Mouse (Mus musculus) CH12.LX (cell line): ENCODE measurements at regions not wholly inside any gene's neighbourhood (a gene's known extent, or its start where the extent isn't known, plus 50 kb on each side); places are given as distances from the start of the nearest gene placed in this dataset.

Experiments used
- DNase-seq: peaks from one replicate; pipeline ENCODE4 v3.0.0-alpha.2; 2013; ENCODE audit errors: extremely low read depth
- H3K27ac ChIP-seq: 2 replicates; pipeline ENCODE4 v1.5.1; 2012; ENCODE audit warnings: low read depth, mild to moderate bottlenecking, control low read depth, moderate library complexity; ENCODE audit not compliant: insufficient read depth
- H3K27me3 ChIP-seq: replicated peaks from 2 replicates; pipeline ENCODE3; 2012; ENCODE audit warnings: inconsistent platforms
- H3K36me3 ChIP-seq, 2 experiments: replicated peaks in 1 of 2; 2 replicates each; pipeline versions ENCODE3 to v1.6.1; 2012; ENCODE audit warnings: inconsistent platforms in 1 of 2, low read length in 1 of 2, mild to moderate bottlenecking in 1 of 2, mixed read lengths in 1 of 2, moderate library complexity in 1 of 2; ENCODE audit not compliant: control insufficient read depth in 1 of 2, insufficient read depth in 1 of 2
- H3K4me1 ChIP-seq, 2 experiments: 2 replicates each; pipeline ENCODE4 v1.6.1; 2012; ENCODE audit warnings: inconsistent platforms in 1 of 2, moderate library complexity in 1 of 2; ENCODE audit not compliant: insufficient read depth in 2 of 2, control insufficient read depth in 1 of 2
- H3K4me2 ChIP-seq: 2 replicates; pipeline ENCODE4 v1.6.1; 2012; ENCODE audit warnings: low read depth, mild to moderate bottlenecking, control low read depth; ENCODE audit not compliant: poor library complexity, insufficient read depth, severe bottlenecking
- H3K4me3 ChIP-seq, 3 experiments: fragments of 150-350 bp in 1 of 3; sonication (generic) in 1 of 3; replicated peaks in 1 of 3; 2 replicates each; pipeline versions ENCODE3 to v1.5.1; 2011 to 2012; ENCODE audit warnings: low read depth in 2 of 3, low read length in 2 of 3, mild to moderate bottlenecking in 2 of 3, moderate library complexity in 2 of 3, control low read depth in 1 of 3, improper control_type of control experiment in 1 of 3, inconsistent platforms in 1 of 3, mixed read lengths in 1 of 3; ENCODE audit not compliant: poor library complexity in 1 of 3
- H3K79me2 ChIP-seq: replicated peaks from 2 replicates; pipeline ENCODE4 v1.6.1; 2012; ENCODE audit warnings: mild to moderate bottlenecking, moderate library complexity; ENCODE audit not compliant: control insufficient read depth, poor library complexity, insufficient read depth, severe bottlenecking; ENCODE audit errors: extremely low read depth
- H3K9ac ChIP-seq: 2 replicates; pipeline ENCODE4 v1.6.1; 2012; ENCODE audit warnings: low read depth, mild to moderate bottlenecking, control low read depth, moderate library complexity; ENCODE audit not compliant: insufficient read depth
- H3K9me3 ChIP-seq: replicated peaks from 2 replicates; pipeline ENCODE3; 2012; ENCODE audit warnings: low read length, inconsistent platforms, mixed read lengths
- BHLHE40 ChIP-seq: IDR thresholded peaks from 2 replicates; pipeline ENCODE4 v1.6.1; 2011; ENCODE audit warnings: mild to moderate bottlenecking, low read depth, low read length, improper control_type of control experiment
- CHD1 ChIP-seq: IDR thresholded peaks from 2 replicates; pipeline ENCODE4 v1.6.1; 2012; ENCODE audit warnings: low read depth, low read length, improper control_type of control experiment, inconsistent platforms
- E2F4 ChIP-seq: IDR thresholded peaks from 2 replicates; pipeline ENCODE4 v1.6.1; 2011; ENCODE audit warnings: low read depth, low read length, improper control_type of control experiment; ENCODE audit not compliant: insufficient replicate concordance
- ELF1 ChIP-seq: IDR thresholded peaks from 2 replicates; pipeline ENCODE4 v1.6.1; 2014; ENCODE audit warnings: low read depth, mild to moderate bottlenecking, inconsistent platforms, low read length, improper control_type of control experiment
- EP300 ChIP-seq: IDR thresholded peaks from 2 replicates; pipeline ENCODE4 v1.6.1; 2011; ENCODE audit warnings: low read length, improper control_type of control experiment
- ETS1 ChIP-seq: conservative IDR thresholded peaks from 2 replicates; pipeline ENCODE4 v1.6.1; 2012; ENCODE audit warnings: low read depth, mild to moderate bottlenecking, inconsistent platforms, low read length, improper control_type of control experiment, moderate library complexity
- HCFC1 ChIP-seq: IDR thresholded peaks from 2 replicates; pipeline ENCODE4 v1.6.1; 2012; ENCODE audit warnings: low read depth, mild to moderate bottlenecking, inconsistent platforms, low read length, improper control_type of control experiment
- IRF4 ChIP-seq: IDR thresholded peaks from 2 replicates; pipeline ENCODE4 v1.6.1; 2014; ENCODE audit warnings: low read depth, mild to moderate bottlenecking, inconsistent platforms, low read length, improper control_type of control experiment
- KAT2A ChIP-seq: IDR thresholded peaks from 2 replicates; pipeline ENCODE4 v1.6.1; 2012; ENCODE audit warnings: low read length, improper control_type of control experiment, inconsistent platforms; ENCODE audit not compliant: insufficient replicate concordance
- MAFK ChIP-seq: IDR thresholded peaks from 2 replicates; pipeline ENCODE4 v1.6.1; 2011; ENCODE audit warnings: low read length, improper control_type of control experiment; ENCODE audit not compliant: insufficient replicate concordance
- MAX ChIP-seq: IDR thresholded peaks from 2 replicates; pipeline ENCODE4 v1.6.1; 2011; ENCODE audit warnings: low read length, improper control_type of control experiment
- MAZ ChIP-seq: IDR thresholded peaks from 2 replicates; pipeline ENCODE4 v1.6.1; 2012; ENCODE audit warnings: low read depth, mild to moderate bottlenecking, inconsistent platforms, low read length, improper control_type of control experiment, moderate library complexity
- MEF2A ChIP-seq: IDR thresholded peaks from 2 replicates; pipeline ENCODE4 v1.6.1; 2014; ENCODE audit warnings: low read depth, mild to moderate bottlenecking, inconsistent platforms, low read length, improper control_type of control experiment, borderline replicate concordance
- MXI1 ChIP-seq: IDR thresholded peaks from 2 replicates; pipeline ENCODE4 v1.6.1; 2011; ENCODE audit warnings: mild to moderate bottlenecking, low read depth, low read length, improper control_type of control experiment
- NELFE ChIP-seq: IDR thresholded peaks from 2 replicates; pipeline ENCODE4 v1.6.1; 2011; ENCODE audit warnings: low read depth, low read length, improper control_type of control experiment
- NRF1 ChIP-seq: IDR thresholded peaks from 2 replicates; pipeline ENCODE4 v1.6.1; 2014; ENCODE audit warnings: low read depth, mild to moderate bottlenecking, inconsistent platforms, low read length, improper control_type of control experiment, moderate library complexity
- POLR2A ChIP-seq: IDR thresholded peaks from 2 replicates; pipeline ENCODE4 v1.6.1; 2011; ENCODE audit warnings: low read depth, mild to moderate bottlenecking, improper control_type of control experiment, low read length
- RAD21 ChIP-seq: IDR thresholded peaks from 2 replicates; pipeline ENCODE4 v1.6.1; 2011; ENCODE audit warnings: low read depth, mild to moderate bottlenecking, low read length, improper control_type of control experiment, moderate library complexity
- RCOR1 ChIP-seq: conservative IDR thresholded peaks from 2 replicates; pipeline ENCODE4 v1.6.1; 2012; ENCODE audit warnings: low read depth, mild to moderate bottlenecking, inconsistent platforms, low read length, improper control_type of control experiment
- SIN3A ChIP-seq: IDR thresholded peaks from 2 replicates; pipeline ENCODE4 v1.6.1; 2012; ENCODE audit warnings: low read length, improper control_type of control experiment, inconsistent platforms
- SMC3 ChIP-seq: IDR thresholded peaks from 2 replicates; pipeline ENCODE4 v1.6.1; 2011; ENCODE audit warnings: low read depth, low read length, improper control_type of control experiment
- TBP ChIP-seq: conservative IDR thresholded peaks from 2 replicates; pipeline ENCODE4 v1.6.1; 2011; ENCODE audit warnings: low read depth, low read length, improper control_type of control experiment
- USF1 ChIP-seq: IDR thresholded peaks from 2 replicates; pipeline ENCODE4 v1.6.1; 2014; ENCODE audit warnings: low read depth, mild to moderate bottlenecking, inconsistent platforms, low read length, improper control_type of control experiment
- USF2 ChIP-seq: conservative IDR thresholded peaks from 2 replicates; pipeline ENCODE4 v1.6.1; 2011; ENCODE audit warnings: low read depth, low read length, improper control_type of control experiment
- ZC3H11A ChIP-seq: IDR thresholded peaks from 2 replicates; pipeline ENCODE4 v1.6.1; 2012; ENCODE audit warnings: low read depth, mild to moderate bottlenecking, inconsistent platforms, low read length, improper control_type of control experiment
- dilution Hi-C: fragments of 300-500 bp; cut with MboI; formaldehyde crosslinking; loops from 2 replicates; pipeline ENCODE4 v1.14.3; 2020; ENCODE audit warnings: low sequenced_read_pairs; ENCODE audit not compliant: extremely low pct_unique_long_range_greater_than_20kb, extremely low pct_ligation_motif_present
- in situ Hi-C: fragments of 300-500 bp; cut with MboI; formaldehyde crosslinking; loops from 3 replicates; pipeline ENCODE4 v1.14.3; 2019; ENCODE audit warnings: low sequenced_read_pairs, low pct_ligation_motif_present, low pct_unique_long_range_greater_than_20kb, mixed read lengths

DNA sequence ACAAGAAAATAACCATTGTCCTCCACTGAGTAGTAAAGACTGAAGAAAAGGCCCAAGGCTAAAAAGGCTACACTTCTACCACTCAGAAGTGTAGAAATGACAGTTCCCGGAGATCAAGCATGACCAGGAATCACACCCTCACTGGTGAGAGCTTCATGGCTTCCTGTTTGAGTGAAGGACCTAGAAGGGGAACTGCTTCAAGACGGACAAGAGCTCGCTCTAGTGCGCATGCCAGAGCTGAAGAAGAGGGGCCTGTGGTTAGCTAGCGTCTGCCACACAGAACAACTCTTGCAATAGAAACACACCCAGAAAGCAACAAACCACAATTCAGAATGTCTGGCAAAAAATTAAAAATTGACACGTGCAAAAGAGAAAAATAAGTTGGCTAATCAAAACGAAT is 530.0 kb upstream of the Map3k7 start:
- H3K27ac ChIP-seq, result no peak overlapping the region
- H3K4me2 ChIP-seq, result no peak overlapping the region
- in situ Hi-C loops (no loop called here), dilution Hi-C loops (no loop called here)
- TF ChIP-seq KAT2A, result no peak
- no peak for TF ChIP-seq ELF1
- no peak for TF ChIP-seq MXI1
- TF ChIP-seq BHLHE40, result no peak
- no peak overlapping the region for H3K4me3 ChIP-seq
- H3K9me3 ChIP-seq, result peaks cover 17% of the 10 kb centered on the region
- H3K27me3 ChIP-seq, result no peaks in the 10 kb centered on the region
- DNase-seq, result no peak
- H3K79me2 ChIP-seq, result no peaks in the 10 kb centered on the region
- no peaks in the 10 kb centered on the region for H3K36me3 ChIP-seq
- H3K4me1 ChIP-seq, result no peaks in the 10 kb centered on the region
- H3K9ac ChIP-seq, result no peak overlapping the region

DNA sequence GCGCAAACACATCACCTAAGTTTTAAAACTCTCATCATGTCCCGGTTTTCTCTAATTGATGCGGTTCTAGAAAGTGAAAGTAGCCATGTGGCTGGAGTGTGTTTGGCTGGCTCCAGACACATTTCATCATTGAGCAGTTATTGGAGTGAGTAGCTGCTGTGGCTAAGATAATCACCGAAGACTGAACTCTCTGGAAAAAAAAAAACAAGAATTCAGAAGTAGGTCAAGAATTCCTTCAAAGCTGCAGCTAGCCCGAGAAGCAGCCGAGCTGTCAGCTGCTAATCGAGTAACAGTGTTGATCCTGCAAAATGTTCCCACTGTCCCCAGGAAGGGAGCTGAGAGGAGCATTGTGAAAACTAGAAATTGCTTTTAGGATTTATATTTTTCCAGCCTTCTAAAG is 509.0 kb upstream of the Map3k7 start:
- Histone ChIP-seq H3K9ac (no peak overlapping the region), H3K4me1 (no peaks in the 10 kb centered on the region), H3K36me3 (no peaks in the 10 kb centered on the region)
- no peak for TF ChIP-seq RCOR1
- no peak for TF ChIP-seq NELFE
- TF ChIP-seq HCFC1, result no peak
- no peak for TF ChIP-seq E2F4
- TF ChIP-seq CHD1, result no peak
- TF ChIP-seq MAFK, result no peak
- TF ChIP-seq MEF2A, result no peak
- no peak for TF ChIP-seq ETS1
- TF ChIP-seq USF2, result no peak
- no peak for TF ChIP-seq BHLHE40
- no peak for TF ChIP-seq MAX
- no peak for TF ChIP-seq EP300
- TF ChIP-seq, all 38 proteins: peak for 0
- DNase-seq, result no peak
- H3K79me2 ChIP-seq, result no peaks in the 10 kb centered on the region
- H3K27me3 ChIP-seq, result no peaks in the 10 kb centered on the region
- no peak overlapping the region for H3K4me2 ChIP-seq
- peaks cover 18% of the 10 kb centered on the region for H3K9me3 ChIP-seq
- no peak overlapping the region for H3K4me3 ChIP-seq
- in situ Hi-C loops (no loop called here), dilution Hi-C loops (no loop called here)
- H3K27ac ChIP-seq, result no peak overlapping the region

GRCm38 (mm10) chr4:31455466-31455865 is 508.4 kb upstream of the Map3k7 start:
- Histone ChIP-seq H3K79me2 (no peaks in the 10 kb centered on the region), H3K9me3 (peaks cover 18% of the 10 kb centered on the region), H3K27me3 (no peaks in the 10 kb centered on the region), H3K9ac (no peak overlapping the region), H3K4me3 (no peak overlapping the region), H3K4me1 (no peaks in the 10 kb centered on the region), H3K27ac (no peak overlapping the region), H3K36me3 (no peaks in the 10 kb centered on the region), H3K4me2 (no peak overlapping the region)
- dilution Hi-C loops, result no loop called here
- in situ Hi-C loops, result no loop called here
- DNase-seq, result no peak
- TF ChIP-seq ZC3H11A (no peak), ETS1 (no peak), POLR2A (no peak), SIN3A (no peak), RAD21 (no peak), NRF1 (no peak), USF1 (no peak), MAFK (no peak), TBP (no peak), MAZ (no peak), IRF4 (no peak), MEF2A (no peak), SMC3 (no peak)
